Mouse (Mus musculus): ENCODE measurements around the gene Aadat. TPM values are rescaled to one million over a fixed set of nuclear protein-coding genes. Genes with fewer than 3 reads are reported as not detected.
"Not testable (repeated sequence)": the region's sequence is repeated elsewhere in the genome, so short reads cannot be mapped to it uniquely, and the experiment has no call there.

The Aadat gene
- polyA plus RNA-seq, 1 experiment: 0.06 TPM

- H3K4me1 ChIP-seq (ENCODE audit: control insufficient read depth, insufficient read depth, low read length): peaks cover 5% of the 10 kb centered on the region
- TF ChIP-seq POLR2A (IDR thresholded peaks at IDR 0.05; ENCODE audit: control insufficient read depth, low read depth, low read length): no peak
- no peak for TF ChIP-seq CTCF (IDR thresholded peaks at IDR 0.05; ENCODE audit: control insufficient read depth, insufficient read depth, insufficient replicate concordance, low read depth, low read length)
- no peaks in the 10 kb centered on the region for H3K27me3 ChIP-seq (ENCODE audit: control insufficient read depth, insufficient read depth, low read length)
- H3K36me3 ChIP-seq (ENCODE audit: control insufficient read depth, insufficient read depth, low read length): no peaks in the 10 kb centered on the region
- no peak within 1 kb of the TSS for H3K4me3 ChIP-seq (ENCODE audit: control insufficient read depth, low read depth, low read length)
- H3K27ac ChIP-seq (ENCODE audit: control insufficient read depth, insufficient read depth, low read depth, low read length): no peak within 1 kb of the TSS
These were observed 2.6 kb upstream of the Aadat start, which contains the start of gene Gm10283 for GRCm38 (mm10) chr8:60503098-60503497. Gm10283 (minus strand) TSS chr8:60503198.

DNA sequence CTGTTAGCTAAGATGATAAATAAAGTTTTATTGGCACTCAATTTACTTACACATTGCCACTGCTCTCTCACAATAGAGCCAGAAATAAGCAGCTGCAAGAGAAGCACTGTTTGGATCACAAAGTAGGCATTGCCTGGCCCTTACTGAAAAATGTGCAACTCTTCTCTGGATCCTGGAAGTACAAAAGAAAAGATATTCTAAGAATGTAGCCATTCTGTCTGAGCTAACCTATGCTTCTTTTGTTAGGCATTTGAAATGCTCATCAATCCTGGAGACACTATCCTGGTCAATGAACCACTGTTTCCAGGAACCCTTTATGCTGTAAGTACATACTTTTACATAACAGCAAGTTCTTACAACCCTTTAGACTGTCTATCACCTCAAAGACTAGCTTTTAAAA is 12.6 kb downstream of the Aadat start:
- Histone ChIP-seq H3K36me3 (ENCODE audit: control insufficient read depth, insufficient read depth, low read length) (no peaks in the 10 kb centered on the region), H3K4me3 (ENCODE audit: control insufficient read depth, low read depth, low read length) (no peak overlapping the region), H3K27ac (ENCODE audit: control insufficient read depth, insufficient read depth, low read depth, low read length) (no peak overlapping the region), H3K27me3 (ENCODE audit: control insufficient read depth, insufficient read depth, low read length) (no peaks in the 10 kb centered on the region), H3K4me1 (ENCODE audit: control insufficient read depth, insufficient read depth, low read length) (no peaks in the 10 kb centered on the region)
- TF ChIP-seq POLR2A (IDR thresholded peaks at IDR 0.05; ENCODE audit: control insufficient read depth, low read depth, low read length) (no peak), CTCF (IDR thresholded peaks at IDR 0.05; ENCODE audit: control insufficient read depth, insufficient read depth, insufficient replicate concordance, low read depth, low read length) (no peak)

DNA sequence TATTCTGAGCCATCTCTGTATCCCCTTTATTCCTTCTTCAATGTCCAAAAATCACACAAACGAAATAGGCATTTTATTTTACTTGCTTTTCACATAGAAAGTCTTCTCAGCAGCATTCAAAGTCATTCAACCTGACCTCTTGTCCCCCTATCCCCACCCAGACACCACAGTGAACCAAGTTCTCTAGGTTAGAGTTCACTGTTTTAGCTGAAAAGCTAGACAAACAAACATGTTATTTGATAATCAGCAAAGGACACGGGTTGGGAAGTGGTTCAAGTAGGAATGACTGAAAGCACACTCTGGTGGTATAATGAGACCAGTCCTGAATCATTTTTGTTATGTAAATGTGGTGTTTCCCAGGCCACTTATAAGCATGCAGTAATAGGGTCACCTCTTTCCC is 29.2 kb downstream of the Aadat start:
- no peak for TF ChIP-seq POLR2A (IDR thresholded peaks at IDR 0.05; ENCODE audit: control insufficient read depth, low read depth, low read length)
- TF ChIP-seq CTCF (IDR thresholded peaks at IDR 0.05; ENCODE audit: control insufficient read depth, insufficient read depth, insufficient replicate concordance, low read depth, low read length): no peak
- no peaks in the 10 kb centered on the region for H3K27me3 ChIP-seq (ENCODE audit: control insufficient read depth, insufficient read depth, low read length)
- H3K36me3 ChIP-seq (ENCODE audit: control insufficient read depth, insufficient read depth, low read length): no peaks in the 10 kb centered on the region
- H3K27ac ChIP-seq (ENCODE audit: control insufficient read depth, insufficient read depth, low read depth, low read length): no peak overlapping the region
- no peaks in the 10 kb centered on the region for H3K4me1 ChIP-seq (ENCODE audit: control insufficient read depth, insufficient read depth, low read length)
- H3K4me3 ChIP-seq (ENCODE audit: control insufficient read depth, low read depth, low read length): no peak overlapping the region

GRCm38 (mm10) chr8:60566783-60567182 is 61.1 kb downstream of the Aadat start:
- Histone ChIP-seq H3K4me1 (ENCODE audit: control insufficient read depth, insufficient read depth, low read length) (no peaks in the 10 kb centered on the region), H3K36me3 (ENCODE audit: control insufficient read depth, insufficient read depth, low read length) (no peaks in the 10 kb centered on the region), H3K4me3 (ENCODE audit: control insufficient read depth, low read depth, low read length) (no peak overlapping the region), H3K27me3 (ENCODE audit: control insufficient read depth, insufficient read depth, low read length) (no peaks in the 10 kb centered on the region), H3K27ac (ENCODE audit: control insufficient read depth, insufficient read depth, low read depth, low read length) (no peak overlapping the region)
- TF ChIP-seq POLR2A (IDR thresholded peaks at IDR 0.05; ENCODE audit: control insufficient read depth, low read depth, low read length) (no peak), CTCF (IDR thresholded peaks at IDR 0.05; ENCODE audit: control insufficient read depth, insufficient read depth, insufficient replicate concordance, low read depth, low read length) (no peak)

DNA sequence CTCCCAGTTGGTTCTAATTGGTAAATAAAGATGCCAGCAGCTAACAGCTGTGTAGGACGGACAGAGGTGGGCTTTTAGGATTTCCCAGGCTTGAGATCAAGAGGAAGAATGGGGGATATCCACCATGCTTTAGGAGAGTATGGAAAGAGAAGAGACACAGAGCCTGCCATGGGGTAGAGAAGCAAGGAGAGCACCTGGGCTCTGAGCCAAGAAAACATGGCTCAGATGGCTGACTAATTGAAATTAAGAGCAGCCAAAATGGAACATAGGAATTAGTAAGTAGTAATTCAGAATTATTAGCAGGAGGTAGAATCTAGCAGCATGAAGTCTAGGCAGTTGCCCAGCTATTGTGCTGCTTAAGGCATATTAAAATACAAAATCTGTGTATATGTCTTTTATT is 71.5 kb downstream of the Aadat start:
- TF ChIP-seq POLR2A (IDR thresholded peaks at IDR 0.05; ENCODE audit: control insufficient read depth, low read depth, low read length): no peak
- TF ChIP-seq CTCF (IDR thresholded peaks at IDR 0.05; ENCODE audit: control insufficient read depth, insufficient read depth, insufficient replicate concordance, low read depth, low read length): no peak
- Histone ChIP-seq H3K27ac (ENCODE audit: control insufficient read depth, insufficient read depth, low read depth, low read length) (no peak overlapping the region), H3K4me3 (ENCODE audit: control insufficient read depth, low read depth, low read length) (no peak overlapping the region), H3K36me3 (ENCODE audit: control insufficient read depth, insufficient read depth, low read length) (no peaks in the 10 kb centered on the region), H3K27me3 (ENCODE audit: control insufficient read depth, insufficient read depth, low read length) (no peaks in the 10 kb centered on the region), H3K4me1 (ENCODE audit: control insufficient read depth, insufficient read depth, low read length) (no peaks in the 10 kb centered on the region)

DNA sequence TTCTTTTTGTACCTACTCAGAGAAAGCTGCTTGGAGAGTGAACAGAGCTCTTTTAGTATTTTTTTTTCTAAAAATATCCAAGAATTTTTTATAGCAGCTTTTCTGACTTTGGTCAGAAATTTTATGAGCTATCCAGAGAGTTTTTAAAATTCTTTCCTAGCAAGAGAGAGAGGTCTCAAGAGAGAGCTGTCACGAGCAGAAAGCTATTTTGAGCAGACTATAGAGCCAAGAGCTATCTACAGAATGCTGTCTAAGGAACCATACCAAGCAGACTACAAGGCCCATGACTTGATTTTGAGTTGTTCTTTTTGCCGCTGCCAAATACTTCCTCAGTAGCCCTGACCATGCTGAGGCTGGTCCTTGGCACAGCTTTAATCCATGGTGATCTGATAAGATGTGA is 77.6 kb downstream of the Aadat start:
- H3K27ac ChIP-seq (ENCODE audit: control insufficient read depth, insufficient read depth, low read depth, low read length): no peak overlapping the region
- no peaks in the 10 kb centered on the region for H3K36me3 ChIP-seq (ENCODE audit: control insufficient read depth, insufficient read depth, low read length)
- H3K4me1 ChIP-seq (ENCODE audit: control insufficient read depth, insufficient read depth, low read length): no peaks in the 10 kb centered on the region
- H3K4me3 ChIP-seq (ENCODE audit: control insufficient read depth, low read depth, low read length): no peak overlapping the region
- no peak for TF ChIP-seq CTCF (IDR thresholded peaks at IDR 0.05; ENCODE audit: control insufficient read depth, insufficient read depth, insufficient replicate concordance, low read depth, low read length)
- no peak for TF ChIP-seq POLR2A (IDR thresholded peaks at IDR 0.05; ENCODE audit: control insufficient read depth, low read depth, low read length)
- H3K27me3 ChIP-seq (ENCODE audit: control insufficient read depth, insufficient read depth, low read length): no peaks in the 10 kb centered on the region

- H3K4me3 ChIP-seq (ENCODE audit: control insufficient read depth, low read depth, low read length); H3K27ac ChIP-seq (ENCODE audit: control insufficient read depth, insufficient read depth, low read depth, low read length); H3K4me1 ChIP-seq (ENCODE audit: control insufficient read depth, insufficient read depth, low read length); H3K27me3 ChIP-seq (ENCODE audit: control insufficient read depth, insufficient read depth, low read length); H3K36me3 ChIP-seq (ENCODE audit: control insufficient read depth, insufficient read depth, low read length): not testable (repeated sequence)
These were observed 85.8 kb downstream of the Aadat start for GRCm38 (mm10) chr8:60591352-60592105.

DNA sequence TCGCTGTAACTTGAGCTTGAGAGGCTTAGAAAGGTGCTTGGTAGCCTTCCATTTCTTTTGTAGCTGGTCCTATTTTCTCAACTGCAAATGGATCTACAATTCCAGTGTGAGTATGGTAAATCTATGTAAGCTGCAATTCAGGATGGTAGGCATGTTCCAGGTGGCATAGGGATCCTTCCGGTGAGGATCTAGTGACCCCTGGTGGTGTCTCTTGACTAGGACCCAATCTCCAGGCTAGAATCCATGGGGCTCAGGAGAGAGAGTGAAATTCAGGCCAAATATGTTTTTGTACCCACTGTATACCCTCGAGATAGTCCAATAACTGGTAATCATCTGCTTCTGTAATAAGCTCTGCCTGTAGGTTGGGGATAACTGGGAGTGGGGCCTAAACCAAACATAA is 89.0 kb downstream of the Aadat start:
- no peaks in the 10 kb centered on the region for H3K27me3 ChIP-seq (ENCODE audit: control insufficient read depth, insufficient read depth, low read length)
- TF ChIP-seq POLR2A (IDR thresholded peaks at IDR 0.05; ENCODE audit: control insufficient read depth, low read depth, low read length) (no peak), CTCF (IDR thresholded peaks at IDR 0.05; ENCODE audit: control insufficient read depth, insufficient read depth, insufficient replicate concordance, low read depth, low read length) (no peak)
- no peak overlapping the region for H3K27ac ChIP-seq (ENCODE audit: control insufficient read depth, insufficient read depth, low read depth, low read length)
- no peaks in the 10 kb centered on the region for H3K36me3 ChIP-seq (ENCODE audit: control insufficient read depth, insufficient read depth, low read length)
- H3K4me3 ChIP-seq (ENCODE audit: control insufficient read depth, low read depth, low read length): no peak overlapping the region
- no peaks in the 10 kb centered on the region for H3K4me1 ChIP-seq (ENCODE audit: control insufficient read depth, insufficient read depth, low read length)

Other genes starting within 250 kb of the Aadat start
- not detected in 2 replicates for gene Gm10283, start 2.7 kb upstream of the Aadat start, polyA plus RNA-seq (2012; rRNA removed)
- gene Mfap3l, start 126.9 kb downstream of the Aadat start, polyA plus RNA-seq (2012; rRNA removed): 179 and 210 TPM in 2 replicates